Mouse (Mus musculus): ENCODE measurements around the gene Kcnc3. TPM values are rescaled to one million over a fixed set of nuclear protein-coding genes. Genes with fewer than 3 reads are reported as not detected.

Kcnc3 gene
- polyA plus RNA-seq, 1 experiment from 2014 or later = 0.30 TPM

DNA sequence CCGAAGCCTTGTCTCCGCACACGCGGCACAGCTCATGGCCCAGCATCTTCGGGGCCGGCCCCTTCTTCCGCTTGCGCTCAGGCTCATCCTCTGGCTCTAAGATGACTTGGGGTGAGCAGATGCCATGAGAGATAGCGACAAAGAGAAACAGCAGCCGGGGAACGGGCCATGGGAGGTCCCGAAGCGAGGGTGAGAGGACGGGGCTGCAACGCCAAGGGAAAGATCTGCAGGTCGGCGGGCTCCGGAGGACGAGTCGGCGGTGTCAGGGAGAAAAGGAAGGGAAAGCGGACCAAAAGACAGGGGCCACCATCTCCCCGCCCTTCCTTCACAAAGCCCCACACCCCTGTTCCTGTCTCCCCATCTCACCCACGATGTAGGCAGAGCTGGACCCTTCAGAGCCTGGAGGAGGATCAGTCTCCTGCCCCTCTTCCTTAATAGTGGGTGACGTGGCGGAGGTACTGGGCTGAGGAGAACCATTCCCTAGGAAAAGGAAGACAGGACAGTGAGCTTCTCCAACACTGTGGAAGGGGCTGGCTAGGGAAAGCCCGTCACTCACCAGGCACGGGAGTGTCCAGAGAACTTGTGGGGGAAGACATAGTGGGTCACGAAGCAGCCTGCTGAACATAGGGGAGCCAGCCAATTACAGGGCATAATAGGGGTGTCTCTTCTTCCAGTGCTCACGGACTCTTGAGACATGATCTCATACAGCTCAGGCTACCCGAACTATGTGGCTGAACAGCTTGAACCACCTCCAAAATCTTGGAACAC lies 38.1 kb upstream of the Kcnc3 start:
- Histone ChIP-seq H3K9ac (no peak overlapping the region), H3K27ac (peak overlapping the region; percentile 99; the same call in 1 of the 2 replicates), H3K36me3 (peaks cover 17% of the 10 kb centered on the region), H3K4me1 (peaks cover 15% of the 10 kb centered on the region), H3K4me3 (replicated peaks) (peak overlapping the region; percentile 80), H3K4me2 (peak overlapping the region; percentile 58), H3K9me3 (no peaks in the 10 kb centered on the region), H3K27me3 (replicated peaks) (no peaks in the 10 kb centered on the region)
- ATAC-seq (ENCODE audit: insufficient read depth, low FRiP score, low read depth) = no peak
- 85% methylated on average over 31 of the region's 31 CpGs for WGBS

DNA sequence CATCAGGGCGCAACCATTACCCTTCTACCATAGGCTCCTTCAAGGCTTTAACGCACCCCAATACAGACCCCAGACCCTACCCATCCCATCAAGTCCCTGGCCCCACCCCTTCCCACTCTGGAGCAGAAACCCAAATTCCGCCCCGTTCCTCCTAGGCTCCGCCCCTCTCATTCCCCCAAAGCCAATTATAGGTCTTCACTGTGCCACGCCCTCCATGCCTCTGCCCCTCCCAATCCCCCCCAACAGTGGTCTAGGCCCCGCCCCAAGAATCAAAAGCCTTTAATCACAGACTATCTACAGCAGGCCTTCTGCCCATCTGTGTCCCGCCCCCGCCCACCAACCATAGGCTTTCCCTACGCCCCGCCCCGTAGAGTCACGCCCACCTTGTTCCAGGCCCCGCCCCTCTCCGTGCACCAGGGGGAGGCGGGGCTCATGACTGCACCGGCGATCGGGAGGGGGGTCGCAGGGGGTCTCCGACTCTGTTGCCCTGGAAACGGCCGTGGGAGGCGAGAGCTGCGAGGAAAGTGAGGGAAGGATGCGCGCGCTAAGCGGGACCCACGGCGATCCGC lies 37.2 kb upstream of the Kcnc3 start:
- H3K4me2 ChIP-seq = peak overlapping the region; percentile 58
- H3K4me3 ChIP-seq (replicated peaks) = peak overlapping the region; percentile 80
- no peaks in the 10 kb centered on the region for H3K27me3 ChIP-seq (replicated peaks)
- peak; percentile 69 for ATAC-seq (ENCODE audit: insufficient read depth, low FRiP score, low read depth)
- peaks cover 8% of the 10 kb centered on the region; the same call in 1 of the 2 replicates for H3K4me1 ChIP-seq
- peak overlapping the region; percentile 59 for H3K9ac ChIP-seq
- H3K9me3 ChIP-seq = no peaks in the 10 kb centered on the region
- H3K27ac ChIP-seq = peak overlapping the region; percentile 99
- 1% methylated on average over 32 of the region's 32 CpGs for WGBS
- H3K36me3 ChIP-seq = peaks cover 17% of the 10 kb centered on the region

DNA sequence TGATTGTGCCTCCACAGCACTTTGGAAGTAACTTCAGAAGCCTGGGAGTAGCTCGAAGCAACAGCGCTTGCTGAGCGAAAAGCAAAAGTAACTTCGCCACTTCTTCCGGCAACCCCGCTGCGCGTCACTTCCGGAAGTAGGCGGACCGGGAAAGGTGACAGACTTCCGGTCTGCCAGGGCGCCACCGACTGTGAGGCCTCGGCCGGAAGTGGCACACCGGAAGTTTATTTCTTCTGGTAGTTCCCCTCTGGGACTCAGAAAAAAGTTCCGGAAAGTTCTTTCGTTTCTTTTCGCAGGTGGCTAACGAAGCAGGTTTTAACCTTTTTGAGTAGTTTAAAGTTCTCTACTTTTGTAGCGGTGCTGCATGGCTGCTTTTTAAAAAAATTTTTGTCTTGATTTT lies 36.6 kb upstream of the Kcnc3 start, which contains the start of gene Nr1h2:
Gene Nr1h2, minus strand, starts transcription at position 126 of the 400 bp plus-strand sequence.
- peak within 1 kb of the TSS; percentile 99 for H3K27ac ChIP-seq
- peak; percentile 85 for ATAC-seq (ENCODE audit: insufficient read depth, low FRiP score, low read depth)
- peaks cover 17% of the 10 kb centered on the region for H3K36me3 ChIP-seq
- peak within 1 kb of the TSS; percentile 80 for H3K4me3 ChIP-seq (replicated peaks)
- H3K27me3 ChIP-seq (replicated peaks) = no peaks in the 10 kb centered on the region
- H3K9ac ChIP-seq = peak within 1 kb of the TSS; percentile 59
- H3K9me3 ChIP-seq = no peaks in the 10 kb centered on the region
- peak within 1 kb of the TSS; percentile 58 for H3K4me2 ChIP-seq
- WGBS = under 1% methylated on average over 22 of the region's 22 CpGs
- peaks cover 8% of the 10 kb centered on the region; the same call in 1 of the 2 replicates for H3K4me1 ChIP-seq

GRCm38 (mm10) chr7:44557629-44558028 lies 32.8 kb upstream of the Kcnc3 start:
- H3K27ac ChIP-seq = no peak overlapping the region
- no peak overlapping the region for H3K4me2 ChIP-seq
- no peak overlapping the region for H3K4me3 ChIP-seq (replicated peaks)
- no peaks in the 10 kb centered on the region for H3K9me3 ChIP-seq
- no peak for ATAC-seq (ENCODE audit: insufficient read depth, low FRiP score, low read depth)
- H3K4me1 ChIP-seq = peaks cover 5% of the 10 kb centered on the region; the same call in 1 of the 2 replicates
- WGBS = 64% methylated on average over 2 of the region's 2 CpGs
- no peak overlapping the region for H3K9ac ChIP-seq
- no peaks in the 10 kb centered on the region for H3K27me3 ChIP-seq (replicated peaks)
- H3K36me3 ChIP-seq = no peaks in the 10 kb centered on the region

DNA sequence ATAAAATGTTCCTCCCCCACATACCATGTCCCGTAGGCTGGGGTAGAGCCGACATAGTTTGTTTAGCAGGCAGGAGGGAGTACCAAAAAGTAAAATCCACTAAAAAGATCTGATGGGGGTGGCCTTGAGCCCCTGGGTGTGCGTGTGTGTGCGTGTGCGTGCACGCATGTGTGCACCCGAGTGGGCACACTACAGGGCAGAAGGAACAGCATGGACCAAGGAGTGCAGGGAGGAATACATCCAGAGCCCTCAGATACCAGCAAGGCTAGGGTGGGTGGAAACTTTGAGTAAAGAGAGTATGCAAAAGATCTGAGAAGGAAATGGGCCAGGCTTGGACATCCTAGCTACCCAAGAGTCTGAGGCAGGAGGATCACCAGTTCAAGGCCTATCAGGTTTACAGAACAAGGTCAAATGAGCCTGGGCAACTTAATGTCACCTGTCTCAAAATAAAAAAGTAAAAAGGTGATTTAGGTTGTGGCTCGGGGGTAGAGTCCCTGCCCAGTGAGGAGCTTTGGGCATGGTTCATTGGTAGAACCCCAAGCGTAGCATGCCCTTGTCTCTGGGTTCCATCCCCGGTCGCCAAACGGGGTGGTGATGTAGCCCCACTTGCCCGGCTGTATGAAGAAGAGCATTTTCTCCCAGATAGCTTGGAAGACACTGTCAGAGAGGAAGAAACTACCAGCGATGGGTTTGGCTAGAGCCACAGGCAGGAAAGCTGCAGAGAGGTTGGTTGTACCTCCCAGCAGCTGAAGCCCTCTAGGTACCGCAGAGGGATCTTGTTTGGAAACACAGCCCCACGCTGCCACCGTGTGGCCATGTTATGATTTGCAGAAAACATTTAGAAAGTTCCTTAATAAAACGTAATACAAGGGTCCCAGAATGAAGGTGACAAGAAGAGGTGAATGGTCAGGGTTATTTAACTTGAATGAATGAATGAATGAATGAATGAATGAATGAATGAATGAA lies 29.7 kb upstream of the Kcnc3 start:
- no peak overlapping the region for H3K9ac ChIP-seq
- no peaks in the 10 kb centered on the region for H3K9me3 ChIP-seq
- ATAC-seq (ENCODE audit: insufficient read depth, low FRiP score, low read depth) = no peak
- H3K4me1 ChIP-seq = no peaks in the 10 kb centered on the region
- no peak overlapping the region for H3K4me2 ChIP-seq
- no peaks in the 10 kb centered on the region for H3K27me3 ChIP-seq (replicated peaks)
- no peaks in the 10 kb centered on the region for H3K36me3 ChIP-seq
- no peak overlapping the region for H3K4me3 ChIP-seq (replicated peaks)
- no peak overlapping the region for H3K27ac ChIP-seq
- 52% methylated on average over 18 of the region's 18 CpGs for WGBS

DNA sequence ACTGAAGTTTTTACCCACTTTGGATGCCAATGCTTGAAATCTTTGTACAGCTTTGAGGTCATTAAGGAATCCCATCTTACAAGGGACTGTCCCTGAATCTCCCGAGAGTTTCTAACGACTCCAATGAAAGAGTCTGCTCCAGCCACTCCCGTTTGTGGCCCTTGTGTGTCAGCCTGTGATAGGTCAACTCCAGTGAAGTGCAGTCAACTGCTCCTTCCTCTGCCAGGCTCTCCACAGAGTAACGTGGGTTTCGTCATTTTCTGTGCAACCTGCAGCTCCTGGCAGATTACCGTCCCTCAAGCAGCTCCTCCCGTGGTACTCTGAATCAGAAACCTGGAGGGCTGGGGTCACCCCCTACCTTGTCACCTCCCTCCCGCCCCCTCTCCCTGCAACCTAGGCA lies 27.2 kb upstream of the Kcnc3 start:
- WGBS = 43% methylated on average over 8 of the region's 8 CpGs
- H3K27me3 ChIP-seq (replicated peaks) = no peaks in the 10 kb centered on the region
- no peak for ATAC-seq (ENCODE audit: insufficient read depth, low FRiP score, low read depth)

GRCm38 (mm10) chr7:44564486-44564885 lies 26.0 kb upstream of the Kcnc3 start:
- no peak overlapping the region for H3K4me3 ChIP-seq (replicated peaks)
- no peaks in the 10 kb centered on the region for H3K36me3 ChIP-seq
- WGBS = 81% methylated on average over 10 of the region's 10 CpGs
- no peak overlapping the region for H3K9ac ChIP-seq
- H3K4me2 ChIP-seq = no peak overlapping the region
- H3K9me3 ChIP-seq = no peaks in the 10 kb centered on the region
- H3K27me3 ChIP-seq (replicated peaks) = no peaks in the 10 kb centered on the region
- no peak for ATAC-seq (ENCODE audit: insufficient read depth, low FRiP score, low read depth)
- no peak overlapping the region for H3K27ac ChIP-seq
- H3K4me1 ChIP-seq = no peaks in the 10 kb centered on the region

More for the DNA sequence above, 27.2 kb upstream of the Kcnc3 start:
- no peaks in the 10 kb centered on the region for H3K36me3 ChIP-seq
- no peaks in the 10 kb centered on the region for H3K9me3 ChIP-seq
- H3K27ac ChIP-seq = no peak overlapping the region
- H3K4me1 ChIP-seq = no peaks in the 10 kb centered on the region
- H3K4me3 ChIP-seq (replicated peaks) = no peak overlapping the region
- no peak overlapping the region for H3K9ac ChIP-seq
- H3K4me2 ChIP-seq = no peak overlapping the region

- no peaks in the 10 kb centered on the region for H3K27me3 ChIP-seq (replicated peaks)
- H3K36me3 ChIP-seq = no peaks in the 10 kb centered on the region
- 72% methylated on average over 6 of the region's 6 CpGs for WGBS
- H3K4me3 ChIP-seq (replicated peaks) = no peak overlapping the region
- no peak overlapping the region for H3K4me2 ChIP-seq
- no peaks in the 10 kb centered on the region for H3K4me1 ChIP-seq
- no peak overlapping the region for H3K9ac ChIP-seq
- no peak overlapping the region for H3K27ac ChIP-seq
- ATAC-seq (ENCODE audit: insufficient read depth, low FRiP score, low read depth) = no peak
- no peaks in the 10 kb centered on the region for H3K9me3 ChIP-seq
Observed at GRCm38 (mm10) chr7:44565414-44565813, 25.1 kb upstream of the Kcnc3 start.

- Histone ChIP-seq H3K4me3 (replicated peaks) (no peak overlapping the region), H3K9me3 (no peaks in the 10 kb centered on the region), H3K4me1 (no peaks in the 10 kb centered on the region), H3K27ac (no peak overlapping the region), H3K4me2 (no peak overlapping the region), H3K9ac (no peak overlapping the region), H3K27me3 (replicated peaks) (no peaks in the 10 kb centered on the region), H3K36me3 (no peaks in the 10 kb centered on the region)
- 58% methylated on average over 9 of the region's 9 CpGs for WGBS
- ATAC-seq (ENCODE audit: insufficient read depth, low FRiP score, low read depth) = no peak
Observed at GRCm38 (mm10) chr7:44568803-44569202, 21.7 kb upstream of the Kcnc3 start.

DNA sequence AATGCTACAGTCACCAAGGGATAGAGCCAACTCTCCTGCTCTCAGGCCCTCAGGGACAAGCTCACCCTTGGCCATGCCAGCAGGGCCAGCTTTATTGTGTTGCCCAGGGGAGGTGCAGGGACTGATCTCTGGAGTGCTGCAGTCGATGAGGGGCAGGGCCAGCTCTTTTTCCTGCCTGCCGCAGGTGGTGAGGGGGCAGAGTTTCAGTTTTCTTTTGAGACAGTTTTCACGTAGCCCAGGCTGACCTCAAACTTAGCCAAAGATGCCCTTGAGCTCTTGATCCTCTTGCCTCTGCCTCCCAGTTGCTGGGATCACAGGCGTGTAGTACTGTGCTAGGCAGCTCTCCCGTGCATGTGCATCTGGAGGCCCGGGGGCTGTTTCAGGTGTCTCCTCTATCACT lies 19.5 kb upstream of the Kcnc3 start:
- H3K9me3 ChIP-seq = no peaks in the 10 kb centered on the region
- no peak for ATAC-seq (ENCODE audit: insufficient read depth, low FRiP score, low read depth)
- H3K27me3 ChIP-seq (replicated peaks) = no peaks in the 10 kb centered on the region
- no peak overlapping the region for H3K4me2 ChIP-seq
- 72% methylated on average over 6 of the region's 6 CpGs for WGBS
- no peak overlapping the region for H3K4me3 ChIP-seq (replicated peaks)
- H3K36me3 ChIP-seq = no peaks in the 10 kb centered on the region
- H3K9ac ChIP-seq = no peak overlapping the region
- H3K4me1 ChIP-seq = no peaks in the 10 kb centered on the region
- H3K27ac ChIP-seq = no peak overlapping the region

- 72% methylated on average over 4 of the region's 4 CpGs for WGBS
- ATAC-seq (ENCODE audit: insufficient read depth, low FRiP score, low read depth) = no peak
- Histone ChIP-seq H3K27ac (no peak overlapping the region), H3K4me2 (no peak overlapping the region), H3K9me3 (no peaks in the 10 kb centered on the region), H3K4me1 (no peaks in the 10 kb centered on the region), H3K4me3 (replicated peaks) (no peak overlapping the region), H3K9ac (no peak overlapping the region), H3K36me3 (no peaks in the 10 kb centered on the region), H3K27me3 (replicated peaks) (no peaks in the 10 kb centered on the region)
Observed at GRCm38 (mm10) chr7:44571811-44572210, 18.7 kb upstream of the Kcnc3 start.
